Mouse (Mus musculus) left cerebral cortex, adult 2 months (tissue): ENCODE data around the gene Pla2g1b. TPM values are rescaled to one million over a fixed set of nuclear protein-coding genes. Genes with fewer than 3 reads are reported as not detected.
"Not testable (repeated sequence)": the region's sequence is repeated elsewhere in the genome, so short reads cannot be mapped to it uniquely, and the experiment has no call there.

Experiments used
- DNase-seq, 2 experiments: peaks; one replicate each; pipeline ENCODE4 v3.0.0; 2021 to 2022; ENCODE audit warnings: low spot score in 2 of 2, mixed read lengths in 1 of 2; ENCODE audit errors: extremely low spot score in 1 of 2
- H3K27ac ChIP-seq: fragments of 200-600 bp; 2 replicates; pipeline ENCODE4 v1.8.1; 2022
- H3K4me3 ChIP-seq: fragments of 200-600 bp; 2 replicates; pipeline ENCODE4 v1.8.1; 2022
- CTCF ChIP-seq: fragments of 200-600 bp; IDR thresholded peaks from 2 replicates; pipeline ENCODE4 v1.8.1; 2022; ENCODE audit warnings: antibody characterized with exemption, mild to moderate bottlenecking, moderate library complexity
- intact Hi-C: fragments of 180-260 bp; cut with DNase I; formaldehyde crosslinking; loops from one replicate; pipeline ENCODE4 v1.15.1; 2025
- total RNA-seq, 2 experiments: library from RNA; stranded (reverse); gene quantifications; 2 replicates each; pipeline ENCODE4 v1.2.3; 2021

Gene Pla2g1b
- total RNA-seq, 2 experiments from 2014 or later: not detected

DNA sequence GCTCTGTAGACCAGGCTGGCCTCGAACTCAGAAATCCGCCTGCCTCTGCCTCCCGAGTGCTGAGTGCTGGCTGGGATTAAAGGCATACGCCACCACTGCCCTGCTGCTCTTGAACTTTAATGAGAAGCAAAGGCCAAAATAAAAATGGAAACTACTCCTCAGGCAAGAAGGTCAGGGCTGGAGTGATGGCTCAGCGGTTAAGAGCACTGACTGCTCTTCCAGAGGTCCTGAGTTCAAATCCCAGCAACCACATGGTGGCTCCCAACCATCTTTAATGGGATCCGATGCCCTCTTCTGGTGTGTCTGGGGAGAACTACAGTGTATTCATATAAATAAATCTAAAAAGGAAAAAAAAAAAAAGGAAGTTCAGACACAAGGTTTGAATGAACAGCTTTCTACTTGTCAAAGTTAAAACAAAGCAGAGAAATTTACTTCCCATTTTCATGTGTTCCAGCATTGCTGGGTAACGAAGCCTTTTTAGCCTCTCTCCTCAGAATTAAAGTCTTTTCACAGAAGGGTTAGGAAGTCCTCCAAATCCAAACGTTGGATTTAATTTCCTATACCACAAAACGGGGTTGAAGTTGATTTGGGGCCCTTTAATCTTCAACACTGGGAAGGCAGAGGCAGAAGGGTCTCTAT is 22.0 kb downstream of the Pla2g1b start:
- no peak for DNase-seq
- no peak overlapping the region for H3K4me3 ChIP-seq
- peak overlapping the region; percentile 100; the same call in 1 of the 2 replicates for H3K27ac ChIP-seq
- intact Hi-C loops: no loop called here
- TF ChIP-seq CTCF: no peak; the same call in 1 of the 2 replicates

DNA sequence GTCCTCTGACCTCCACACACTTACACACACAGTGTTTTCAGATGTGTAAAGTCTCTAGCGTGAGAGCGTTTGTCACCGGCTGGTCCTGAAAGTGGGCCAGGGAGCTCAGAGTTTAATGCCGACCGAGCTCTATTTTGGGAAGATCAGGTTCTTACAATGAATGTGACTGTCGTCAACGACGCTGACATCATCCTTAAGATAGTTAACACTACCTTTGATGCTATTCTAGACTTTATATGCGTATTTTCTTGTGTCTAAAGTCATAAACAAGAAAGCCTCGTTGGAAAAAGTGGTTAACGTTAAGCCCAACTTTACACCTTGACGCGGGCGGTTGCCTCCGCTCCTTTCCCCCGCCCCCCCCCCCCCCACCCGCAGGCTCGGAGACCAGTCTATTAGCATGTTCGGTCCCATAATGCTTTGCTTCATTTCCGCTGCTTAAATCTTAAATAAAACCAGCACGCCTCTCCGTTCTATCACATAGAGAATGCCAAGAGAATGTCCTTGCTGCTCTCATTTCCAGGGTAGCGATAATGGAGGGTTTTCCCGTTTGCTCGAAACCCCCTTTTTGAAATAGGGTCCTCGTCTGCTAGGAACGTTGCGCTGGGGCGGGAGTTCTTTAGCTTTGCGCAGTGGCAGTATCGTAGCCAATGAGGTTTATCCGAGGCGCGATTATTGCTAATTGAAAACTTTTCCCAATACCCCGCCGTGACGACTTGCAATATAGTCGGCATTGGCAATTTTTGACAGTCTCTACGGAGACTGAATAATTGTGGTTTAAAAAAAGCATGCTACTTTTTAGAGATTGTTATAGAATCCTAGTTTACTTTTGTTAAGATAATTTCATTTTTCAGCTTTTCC is 23.0 kb downstream of the Pla2g1b start:
- TF ChIP-seq CTCF: no peak
- DNase-seq: peak; percentile 75 to 77
- H3K4me3 ChIP-seq: peak overlapping the region; percentile 59
- intact Hi-C loops: no loop called here
- peak overlapping the region; percentile 100 for H3K27ac ChIP-seq

DNA sequence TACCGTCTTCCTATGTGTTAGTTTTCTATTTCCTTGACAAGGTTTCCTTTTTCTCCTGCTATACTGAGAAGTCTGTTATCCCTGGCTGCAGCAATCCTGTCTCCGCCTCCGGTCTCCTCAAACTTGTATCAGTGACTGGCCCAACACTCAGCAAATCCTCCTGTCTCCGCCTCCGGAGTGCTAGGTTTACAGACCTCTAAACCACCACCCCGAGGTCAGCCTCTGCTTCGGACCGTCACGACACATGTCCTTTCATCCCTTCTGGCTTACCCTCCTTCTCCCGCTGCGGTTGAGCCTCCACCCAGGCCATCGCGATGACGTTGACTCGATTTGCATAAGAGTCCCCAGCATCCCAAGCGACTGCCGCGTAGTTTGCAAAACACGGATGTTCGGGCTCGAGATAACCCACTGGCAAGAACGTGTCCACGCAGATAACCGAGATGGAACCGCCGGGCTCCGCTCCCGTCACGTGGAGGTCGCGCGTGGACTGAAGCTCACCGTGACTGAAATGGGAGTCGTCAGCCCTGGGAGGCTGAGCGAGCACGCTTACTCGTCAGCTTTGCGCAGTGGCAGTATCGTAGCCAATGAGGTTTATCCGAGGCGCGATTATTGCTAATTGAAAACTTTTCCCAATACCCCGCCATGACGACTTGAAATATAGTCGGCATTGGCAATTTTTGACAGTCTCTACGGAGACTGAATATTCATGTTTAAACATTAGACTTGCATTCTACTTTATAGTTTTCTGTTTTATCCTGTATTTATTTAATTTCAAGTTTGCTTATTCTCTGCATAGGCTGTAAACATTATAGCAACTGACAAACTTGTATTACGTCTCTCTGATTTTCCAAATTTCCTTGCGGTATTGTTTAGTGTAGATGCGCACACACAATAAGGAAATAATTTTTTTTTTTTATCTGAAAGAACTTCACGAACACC is 23.9 kb downstream of the Pla2g1b start:
- Histone ChIP-seq H3K4me3 (peak overlapping the region; percentile 59), H3K27ac (peak overlapping the region; percentile 100)
- peak; percentile 81 for DNase-seq
- intact Hi-C loops: no loop called here
- TF ChIP-seq CTCF: no peak

DNA sequence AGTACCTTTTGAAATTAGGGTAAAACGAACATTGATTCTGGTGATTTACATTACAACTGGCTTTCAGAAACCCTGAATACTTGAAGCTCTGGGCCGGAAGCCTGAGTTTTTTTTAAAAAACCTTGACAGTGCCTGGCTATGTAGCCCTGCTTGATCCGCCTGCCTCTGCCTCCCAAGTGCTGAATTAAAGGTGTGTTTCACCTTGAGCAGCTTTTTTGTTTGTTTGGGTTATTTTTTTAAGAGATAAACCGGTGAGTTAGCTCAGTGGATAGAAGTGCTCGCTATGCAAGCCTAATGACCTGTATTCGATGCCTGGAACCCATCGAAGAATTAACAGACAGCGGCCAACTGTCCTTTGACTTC is 24.6 kb downstream of the Pla2g1b start:
- no peak overlapping the region for H3K27ac ChIP-seq
- H3K4me3 ChIP-seq: peak overlapping the region; percentile 59; the same call in 1 of the 2 replicates
- no peak for TF ChIP-seq CTCF
- DNase-seq: no peak
- intact Hi-C loops: no loop called here

DNA sequence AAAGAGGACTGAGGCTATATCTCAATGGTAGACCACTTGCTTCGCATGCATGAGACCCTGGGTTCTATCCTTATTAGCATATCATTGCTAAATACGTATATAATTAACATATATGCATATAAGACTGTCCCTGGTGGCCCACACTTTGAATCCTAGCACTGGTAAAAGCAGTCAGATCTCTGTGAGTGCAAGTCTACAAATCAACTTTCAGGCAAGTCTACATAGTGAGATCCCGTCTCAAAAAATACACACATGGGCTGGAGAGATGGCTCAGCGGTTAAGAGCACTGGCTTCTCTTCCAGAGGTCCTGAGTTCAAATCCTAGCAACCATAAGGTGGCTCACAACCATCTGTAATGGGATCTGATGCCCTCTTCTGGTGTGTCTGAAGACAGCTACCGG is 25.0 kb downstream of the Pla2g1b start:
- TF ChIP-seq CTCF: peak; percentile 18
- Histone ChIP-seq H3K27ac (no peak overlapping the region), H3K4me3 (no peak overlapping the region)
- intact Hi-C loops: no loop called here
- no peak for DNase-seq

DNA sequence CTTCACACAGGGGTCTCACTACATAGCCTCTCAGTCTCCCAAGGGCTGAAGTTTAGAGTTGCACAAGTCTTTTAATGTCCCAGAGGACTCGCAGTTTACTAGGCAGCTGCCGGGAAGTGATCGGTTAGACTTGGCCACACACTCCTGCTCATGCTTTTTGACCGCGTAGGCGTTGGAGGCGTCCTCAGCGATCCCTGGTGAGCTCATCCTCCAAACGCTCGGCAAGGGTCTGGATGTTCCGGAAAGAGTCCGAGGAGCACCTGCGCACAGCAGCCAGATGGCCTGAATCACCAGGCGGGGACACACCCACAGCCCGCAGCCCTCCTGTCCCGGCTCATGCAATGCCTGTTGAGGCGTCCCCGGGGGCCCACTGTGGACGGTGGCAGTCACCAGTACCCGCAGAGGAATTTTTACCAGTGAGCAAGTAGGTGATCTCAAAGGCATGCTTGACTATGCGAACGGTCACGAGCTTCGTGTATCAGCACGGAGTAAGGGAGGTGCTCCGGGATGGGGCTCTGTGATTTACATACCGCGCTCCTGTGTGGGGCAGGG is 25.8 kb downstream of the Pla2g1b start:
- DNase-seq: no peak
- no peak overlapping the region; the same call in 1 of the 2 replicates for H3K4me3 ChIP-seq
- no peak for TF ChIP-seq CTCF
- intact Hi-C loops: no loop called here
- peak overlapping the region; percentile 3; the same call in 1 of the 2 replicates for H3K27ac ChIP-seq

DNA sequence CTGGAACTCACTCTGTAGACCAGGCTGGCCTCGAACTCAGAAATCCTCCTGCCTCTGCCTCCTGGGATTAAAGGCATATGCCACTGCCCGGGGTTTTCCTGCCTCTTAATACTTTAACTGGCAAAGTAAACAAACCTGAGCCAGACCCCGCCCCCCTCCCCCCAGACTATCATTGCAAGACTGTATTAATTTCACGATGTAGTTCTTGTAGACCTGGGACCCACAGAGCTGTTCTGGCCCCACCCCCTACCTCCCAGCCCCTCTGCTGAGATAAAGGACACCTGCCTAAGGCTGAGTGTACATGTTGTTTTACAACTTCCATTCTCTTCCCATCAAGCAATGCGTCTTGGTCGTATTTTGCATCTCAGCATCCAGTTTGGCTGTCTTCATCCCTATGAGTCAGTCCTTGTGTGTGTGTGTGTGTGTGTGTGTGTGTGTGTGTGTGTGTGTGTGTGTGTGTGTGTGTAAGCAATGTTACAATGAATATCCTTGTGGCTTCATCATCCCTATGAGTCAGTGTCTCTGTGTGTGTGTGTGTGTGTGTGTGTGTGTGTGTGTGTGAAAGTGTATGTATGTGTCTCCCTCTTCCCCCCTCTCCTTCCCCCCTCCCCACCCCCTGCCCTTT is 26.8 kb downstream of the Pla2g1b start:
- no peak for DNase-seq
- Histone ChIP-seq H3K27ac (no peak overlapping the region), H3K4me3 (no peak overlapping the region)
- intact Hi-C loops: no loop called here
- TF ChIP-seq CTCF: no peak

DNA sequence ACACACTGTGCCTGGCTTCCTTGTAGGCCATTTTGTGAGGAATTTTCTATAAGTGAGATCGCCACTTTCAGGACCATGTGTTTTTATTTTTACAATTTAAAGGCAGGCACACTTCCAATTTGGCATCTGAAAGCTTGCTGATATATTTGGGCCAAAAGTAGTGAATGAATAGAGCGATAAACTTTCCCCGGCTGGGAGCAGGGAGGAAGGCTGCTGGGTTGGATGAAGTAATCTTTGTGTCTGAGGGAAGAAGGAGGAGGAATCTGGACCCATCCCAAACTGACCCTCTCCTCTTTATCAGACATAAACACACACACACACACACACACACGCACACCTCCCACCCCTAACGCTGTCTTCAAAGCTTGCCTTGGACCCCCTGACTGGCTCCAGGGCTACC is 27.4 kb downstream of the Pla2g1b start:
- intact Hi-C loops: no loop called here
- Histone ChIP-seq H3K27ac (no peak overlapping the region), H3K4me3 (no peak overlapping the region)
- no peak for DNase-seq
- no peak for TF ChIP-seq CTCF

DNA sequence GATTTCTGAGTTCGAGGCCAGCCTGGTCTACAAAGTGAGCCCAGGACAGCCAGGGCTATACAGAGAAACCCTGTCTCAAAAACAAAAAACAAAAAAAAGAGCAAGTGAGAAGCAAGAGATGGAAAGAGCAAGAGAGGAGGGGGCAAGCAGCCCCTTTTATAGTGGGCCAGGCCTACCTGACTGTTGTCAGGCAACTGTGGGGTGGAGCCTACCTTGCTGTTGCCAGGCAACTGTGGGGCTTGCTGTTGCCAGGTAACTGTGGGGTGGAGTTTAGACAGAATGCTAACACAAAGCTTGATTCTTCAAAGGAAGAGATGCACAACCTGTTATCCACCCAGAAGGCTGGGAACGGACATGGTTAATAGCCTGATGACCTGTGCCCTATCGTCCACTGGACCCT is 29.6 kb downstream of the Pla2g1b start:
- H3K4me3 ChIP-seq, H3K27ac ChIP-seq, intact Hi-C loops, DNase-seq: not testable (repeated sequence)

DNA sequence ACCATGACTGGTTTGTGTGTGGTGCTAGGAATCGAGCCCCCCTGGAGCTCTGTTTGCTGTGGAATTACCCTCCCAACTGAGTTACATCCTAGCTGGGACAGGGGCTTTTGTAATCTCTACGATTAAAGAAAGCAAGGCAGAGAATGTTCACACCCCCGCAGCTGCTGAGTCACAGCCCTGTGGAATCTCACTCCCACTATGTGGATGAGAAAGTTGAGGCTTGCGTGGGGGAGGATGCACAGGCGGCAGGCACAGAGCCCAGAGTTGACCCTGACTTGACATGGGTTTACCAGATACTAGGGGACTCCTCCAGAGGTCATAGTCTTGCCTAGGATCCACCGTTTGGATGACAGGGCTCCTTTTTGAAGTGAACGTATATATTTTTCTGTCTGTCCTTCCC is 31.0 kb downstream of the Pla2g1b start:
- intact Hi-C loops: no loop called here
- no peak for DNase-seq
- TF ChIP-seq CTCF: no peak
- no peak overlapping the region for H3K27ac ChIP-seq
- no peak overlapping the region for H3K4me3 ChIP-seq
